Mouse (Mus musculus) heart, postnatal 0 days (tissue): ENCODE data around the gene Nudt1. TPM values are rescaled to one million over a fixed set of nuclear protein-coding genes. Genes with fewer than 3 reads are reported as not detected.

Source experiments
- ATAC-seq: fragments of 200-750 bp; cut with Nextera tagmentation; 2 replicates; pipeline ENCODE4 v1.8.0; 2017; ENCODE audit warnings: low read depth, moderate number of reproducible peaks, moderate library complexity; ENCODE audit not compliant: insufficient read depth
- DNase-seq: peaks from one replicate; pipeline ENCODE4 v3.0.0-alpha.2; 2016; ENCODE audit warnings: low spot score
- H3K27ac ChIP-seq: fragments of 300-500 bp; sonication (generic); 2 replicates; pipeline ENCODE4 v1.5.1; 2014; ENCODE audit warnings: low read depth, mild to moderate bottlenecking
- H3K27me3 ChIP-seq: fragments of 300-500 bp; sonication (generic); 2 replicates; pipeline ENCODE4 v1.6.1; 2014; ENCODE audit warnings: low read length, mixed read lengths; ENCODE audit not compliant: control insufficient read depth, insufficient read depth
- H3K36me3 ChIP-seq: fragments of 300-500 bp; sonication (generic); replicated peaks from 2 replicates; pipeline ENCODE4 v1.6.1; 2014; ENCODE audit warnings: low read length, mixed read lengths; ENCODE audit not compliant: control insufficient read depth, insufficient read depth
- H3K4me1 ChIP-seq: fragments of 300-500 bp; sonication (generic); 2 replicates; pipeline ENCODE4 v1.6.1; 2014; ENCODE audit warnings: antibody characterized with exemption; ENCODE audit not compliant: control insufficient read depth, insufficient read depth
- H3K4me2 ChIP-seq: fragments of 300-500 bp; sonication (generic); 2 replicates; pipeline ENCODE4 v1.6.1; 2014; ENCODE audit warnings: low read depth, mild to moderate bottlenecking, low read length, moderate library complexity
- H3K4me3 ChIP-seq: fragments of 300-500 bp; sonication (generic); 2 replicates; pipeline ENCODE4 v1.5.1; 2014; ENCODE audit warnings: low read depth, low read length
- H3K9ac ChIP-seq: fragments of 300-500 bp; sonication (generic); replicated peaks from 2 replicates; pipeline ENCODE4 v1.6.1; 2014; ENCODE audit warnings: low read depth, low read length, mixed read lengths
- H3K9me3 ChIP-seq: fragments of 300-500 bp; sonication (generic); replicated peaks from 2 replicates; pipeline ENCODE4 v1.6.1; 2016; ENCODE audit warnings: low read length; ENCODE audit not compliant: control insufficient read depth
- CTCF ChIP-seq: IDR thresholded peaks from 2 replicates; pipeline ENCODE4 v1.5.1; 2016; ENCODE audit warnings: antibody characterized with exemption, control low read depth, low read depth
- EP300 ChIP-seq: IDR thresholded peaks from 2 replicates; pipeline ENCODE4 v1.6.1; 2016; ENCODE audit warnings: antibody characterized with exemption, low read depth
- WGBS: fragments of 180-500 bp; shearing (Covaris S2); extraction: QIAGEN DNeasy Blood & Tissue Kit; methylation state at CpG from one replicate; pipeline ENCODE4 v1.1.7; 2014; 5-methylcytosine and 5-hydroxymethylcytosine counted together
- polyA plus RNA-seq: library from polyadenylated mRNA; unstranded; fragments of >200 nt; fragmentation: Nextera tagmentation; extraction: Ambion mirVana; gene quantifications from 2 replicates; pipeline ENCODE4 v1.2.1, GENCODE M21; 2015
- total RNA-seq: library from RNA; depleted of rRNA; stranded (reverse); fragments of >200 nt; gene quantifications from 2 replicates; pipeline ENCODE4 v1.2.3, GENCODE M21; 2014; ENCODE audit warnings: low replicate concordance

Nudt1 gene
- total and polyA plus RNA-seq, 2 experiments from 2014 or later = 11.3 to 17.4 TPM

DNA sequence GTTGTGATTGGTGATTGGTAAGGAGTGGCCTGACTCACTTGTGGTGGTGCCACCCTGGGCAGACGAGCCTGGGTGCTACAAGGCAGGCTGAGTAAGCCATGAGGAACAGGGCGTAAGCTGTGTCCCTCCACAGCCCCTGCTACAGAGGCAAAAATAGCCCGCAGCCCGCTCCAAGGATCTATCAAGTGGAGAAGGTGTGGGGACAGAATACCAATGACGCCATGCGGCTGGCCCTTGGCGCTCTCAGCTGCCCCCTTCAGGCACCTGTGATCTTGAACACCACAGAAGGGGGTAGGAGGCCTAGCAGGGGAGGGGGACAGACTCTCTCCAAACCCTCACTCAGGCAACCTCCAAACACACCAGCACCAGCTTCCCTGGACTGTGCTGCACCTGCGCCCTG lies 15.4 kb upstream of the Nudt1 start:
- Histone ChIP-seq H3K27me3 (no peaks in the 10 kb centered on the region), H3K4me1 (peaks cover 26% of the 10 kb centered on the region), H3K9ac (no peak overlapping the region), H3K4me3 (no peak overlapping the region), H3K4me2 (no peak overlapping the region), H3K27ac (peak overlapping the region; percentile 90), H3K9me3 (no peaks in the 10 kb centered on the region), H3K36me3 (peaks cover 47% of the 10 kb centered on the region)
- peak; percentile 90 for ATAC-seq
- TF ChIP-seq CTCF (peak; percentile 52), EP300 (no peak)
- WGBS = 52% methylated on average over 8 of the region's 8 CpGs
- peak; percentile 76 for DNase-seq

DNA sequence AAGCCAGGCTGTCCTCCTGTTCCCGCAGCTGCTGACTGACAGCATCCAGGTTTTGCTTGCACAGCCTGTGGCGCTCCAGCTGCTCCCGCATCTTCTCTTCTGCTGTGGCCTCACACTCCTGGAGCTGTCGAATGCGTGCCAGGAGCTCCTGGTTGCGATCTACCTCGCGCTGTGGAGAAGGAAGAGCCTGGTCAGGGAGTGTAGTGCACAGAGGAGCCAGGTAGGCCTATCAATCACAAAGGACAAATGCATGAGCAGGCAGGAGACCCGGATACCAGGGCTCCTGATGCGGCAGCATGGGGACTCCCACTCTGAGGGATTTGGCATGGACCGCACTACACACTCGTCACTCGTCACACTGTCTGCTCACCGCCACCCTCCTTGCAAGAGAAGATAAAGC lies 13.9 kb upstream of the Nudt1 start:
- no peak overlapping the region for H3K4me3 ChIP-seq
- H3K9ac ChIP-seq = no peak overlapping the region
- no peaks in the 10 kb centered on the region for H3K27me3 ChIP-seq
- peak overlapping the region; percentile 16; the same call in 1 of the 2 replicates for H3K27ac ChIP-seq
- DNase-seq (peak; percentile 52), ATAC-seq (peak; percentile 17; the same call in 1 of the 2 replicates)
- no peak for TF ChIP-seq CTCF
- no peak for TF ChIP-seq EP300
- peaks cover 39% of the 10 kb centered on the region for H3K36me3 ChIP-seq
- no peaks in the 10 kb centered on the region for H3K9me3 ChIP-seq
- WGBS = 49% methylated on average over 14 of the region's 14 CpGs
- H3K4me2 ChIP-seq = no peak overlapping the region
- peaks cover 26% of the 10 kb centered on the region for H3K4me1 ChIP-seq

DNA sequence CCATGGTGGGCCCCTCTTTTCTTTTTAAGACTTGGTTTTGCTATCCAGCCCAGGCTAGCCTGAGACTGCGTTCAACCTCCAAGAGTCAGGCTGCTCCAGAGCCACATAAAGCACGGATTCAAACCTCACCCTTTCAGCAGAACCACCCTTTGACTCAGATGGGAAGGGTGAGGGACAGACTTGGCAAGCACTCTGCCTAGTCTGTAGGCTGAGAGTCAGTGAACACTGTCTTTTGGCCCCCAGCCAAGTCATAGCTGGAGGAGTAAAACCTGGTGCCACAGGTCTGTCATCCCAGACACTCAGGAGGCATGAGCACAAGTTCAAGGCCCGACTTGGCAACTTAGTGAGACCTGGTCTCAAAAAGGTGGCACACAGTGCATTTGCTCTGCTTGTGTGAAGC lies 4.7 kb upstream of the Nudt1 start:
- Histone ChIP-seq H3K4me1 (peaks cover 3% of the 10 kb centered on the region; the same call in 1 of the 2 replicates), H3K27me3 (no peaks in the 10 kb centered on the region), H3K36me3 (peaks cover 25% of the 10 kb centered on the region; the same call in 1 of the 2 replicates), H3K27ac (no peak overlapping the region), H3K4me3 (no peak overlapping the region), H3K9me3 (no peaks in the 10 kb centered on the region), H3K9ac (no peak overlapping the region), H3K4me2 (no peak overlapping the region)
- WGBS = 68% methylated on average over 3 of the region's 3 CpGs
- ATAC-seq (no peak), DNase-seq (no peak)
- no peak for TF ChIP-seq CTCF
- no peak for TF ChIP-seq EP300

GRCm38 (mm10) chr5:140321756-140322575 lies 510 bp downstream of the Nudt1 start:
- peak overlapping the region; percentile 82 for H3K9ac ChIP-seq
- TF ChIP-seq EP300 (no peak; the same call in 1 of the 2 replicates), CTCF (no peak)
- peak overlapping the region; percentile 86 for H3K27ac ChIP-seq
- H3K4me3 ChIP-seq = peak overlapping the region; percentile 64
- H3K36me3 ChIP-seq = peaks cover 3% of the 10 kb centered on the region; the same call in 1 of the 2 replicates
- peaks cover 3% of the 10 kb centered on the region; the same call in 1 of the 2 replicates for H3K4me1 ChIP-seq
- under 1% methylated on average over 17 of the region's 17 CpGs for WGBS
- peak overlapping the region; percentile 87 for H3K4me2 ChIP-seq
- peak; percentile 44 for DNase-seq
- ATAC-seq = 0 out of 2 replicates have a peak, but pooled peaks have one; percentile 3
- no peaks in the 10 kb centered on the region for H3K27me3 ChIP-seq
- H3K9me3 ChIP-seq = no peaks in the 10 kb centered on the region

GRCm38 (mm10) chr5:140324058-140324457 lies 2.6 kb downstream of the Nudt1 start:
- Histone ChIP-seq H3K4me3 (no peak overlapping the region), H3K36me3 (peaks cover 18% of the 10 kb centered on the region), H3K9ac (no peak overlapping the region), H3K4me1 (peaks cover 3% of the 10 kb centered on the region; the same call in 1 of the 2 replicates), H3K27ac (no peak overlapping the region), H3K27me3 (no peaks in the 10 kb centered on the region), H3K9me3 (no peaks in the 10 kb centered on the region), H3K4me2 (no peak overlapping the region)
- ATAC-seq (no peak), DNase-seq (no peak)
- no peak for TF ChIP-seq CTCF
- TF ChIP-seq EP300 = no peak
- 73% methylated on average over 5 of the region's 5 CpGs for WGBS
